Comparison of ENCODE assay signal across 8 mouse cellular contexts in the genomic region with DNA sequence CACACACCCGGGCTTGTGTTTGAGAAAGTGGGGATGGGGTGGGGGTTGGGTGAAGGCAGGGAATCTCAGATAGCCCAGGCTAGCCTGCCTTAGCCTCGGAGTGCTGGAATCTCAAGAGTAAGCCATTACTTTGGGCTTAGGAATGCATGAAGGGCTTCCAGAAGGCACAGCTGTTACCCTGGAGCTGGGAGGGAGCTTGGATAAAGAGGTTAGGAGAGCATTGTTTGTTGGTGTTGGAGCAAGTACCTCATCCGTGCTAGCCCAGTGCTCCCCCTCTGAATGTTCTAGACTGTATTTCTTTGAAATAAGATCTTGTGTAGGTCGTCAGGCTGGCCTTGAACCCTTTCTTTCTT. TPM values are rescaled to one million over a fixed set of nuclear protein-coding genes. Genes with fewer than 3 reads are reported as not detected.
DNase-seq lines count a peak whose midpoint lies in the region; ATAC-seq and TF ChIP-seq lines count a peak whose summit lies in the region.

No protein-coding gene starts in this region.

- H3K4me1 ChIP-seq in kidney, adult 2 months (ENCODE audit: control insufficient read depth, insufficient read depth, low read length), result no peaks in the 10 kb centered on the region
- H3K4me1 ChIP-seq in hindbrain, embryonic 11.5 days (replicated peaks; ENCODE audit: control insufficient read depth, insufficient read depth, low read length), result peaks cover 2% of the 10 kb centered on the region; the same call in 1 of the 2 replicates
- 0 out of 2 replicates have a peak, but pooled peaks cover 4% of the 10 kb centered on the region for H3K4me1 ChIP-seq in midbrain, embryonic 14.5 days (ENCODE audit: control insufficient read depth, insufficient read depth, low read length)

- DNase-seq in kidney, adult 2 months, result no peak
- DNase-seq in kidney, adult 8-10 months, result no peak
- DNase-seq in ZHBTc4 (ENCODE audit: low read depth, low spot score), result peak; percentile 79
- no peak for DNase-seq in hindbrain, embryonic 11.5 days (ENCODE audit: low spot score)
- DNase-seq in midbrain, embryonic 14.5 days, result no peak
- no peak for DNase-seq in right cerebral cortex, postnatal 4 days
- DNase-seq in thymus, postnatal 14 days, result no peak
- no peak for DNase-seq in adrenal gland, adult (ENCODE audit: inconsistent age in 2 of 2, low spot score in 1 of 2)

- peak overlapping the region; percentile 50 for H3K4me3 ChIP-seq in kidney, adult 2 months (ENCODE audit: insufficient read depth, low read depth, low read length)
- peak overlapping the region; percentile 26 for H3K4me3 ChIP-seq in hindbrain, embryonic 11.5 days (ENCODE audit: low read depth, low read length)
- peak overlapping the region; percentile 26 for H3K4me3 ChIP-seq in midbrain, embryonic 14.5 days (replicated peaks; ENCODE audit: low read depth, low read length)

- WGBS in kidney, adult 2 months, result 14% methylated on average over 4 of the region's 4 CpGs
- WGBS in hindbrain, embryonic 11.5 days, result 20% methylated on average over 4 of the region's 4 CpGs
- WGBS in midbrain, embryonic 14.5 days, result 10% methylated on average over 4 of the region's 4 CpGs

- peak overlapping the region; percentile 84 for H3K27ac ChIP-seq in kidney, adult 2 months (ENCODE audit: insufficient read depth, low read depth, low read length)
- no peak overlapping the region for H3K27ac ChIP-seq in hindbrain, embryonic 11.5 days (ENCODE audit: low read depth, low read length)
- no peak overlapping the region for H3K27ac ChIP-seq in midbrain, embryonic 14.5 days (replicated peaks; ENCODE audit: low read depth, low read length)

- ATAC-seq in hindbrain, embryonic 11.5 days (ENCODE audit: low FRiP score), result no peak
- no peak for ATAC-seq in midbrain, embryonic 14.5 days (ENCODE audit: low FRiP score, low TSS enrichment)

- no peak for TF ChIP-seq CTCF in kidney, adult 2 months (conservative IDR thresholded peaks at IDR 0.05; ENCODE audit: insufficient read depth, insufficient read length, low read depth, low read length)

- no peaks in the 10 kb centered on the region for H3K27me3 ChIP-seq in kidney, adult 2 months (replicated peaks; ENCODE audit: control insufficient read depth, insufficient read depth, low read length)
- H3K27me3 ChIP-seq in hindbrain, embryonic 11.5 days (ENCODE audit: control insufficient read depth, insufficient read depth, low read length), result no peaks in the 10 kb centered on the region; the same call in 1 of the 2 replicates
- H3K27me3 ChIP-seq in midbrain, embryonic 14.5 days (ENCODE audit: control insufficient read depth, insufficient read depth, low read length), result peaks cover 9% of the 10 kb centered on the region

- H3K36me3 ChIP-seq in kidney, adult 2 months (ENCODE audit: control insufficient read depth, insufficient read depth, low read length), result no peaks in the 10 kb centered on the region
- H3K36me3 ChIP-seq in hindbrain, embryonic 11.5 days (ENCODE audit: control insufficient read depth, insufficient read depth, low read length), result no peaks in the 10 kb centered on the region
- no peaks in the 10 kb centered on the region for H3K36me3 ChIP-seq in midbrain, embryonic 14.5 days (ENCODE audit: control insufficient read depth, insufficient read depth, low read length)

- peak overlapping the region; percentile 54 for H3K4me2 ChIP-seq in hindbrain, embryonic 11.5 days (replicated peaks; ENCODE audit: low read depth, low read length)
- peak overlapping the region; percentile 54 for H3K4me2 ChIP-seq in midbrain, embryonic 14.5 days (ENCODE audit: low read length)

- H3K9me3 ChIP-seq in hindbrain, embryonic 11.5 days (ENCODE audit: control insufficient read depth, low read length), result no peaks in the 10 kb centered on the region
- no peaks in the 10 kb centered on the region for H3K9me3 ChIP-seq in midbrain, embryonic 14.5 days (ENCODE audit: control insufficient read depth, low read length)

- H3K9ac ChIP-seq in hindbrain, embryonic 11.5 days (ENCODE audit: low read depth, low read length), result peak overlapping the region; percentile 56
- peak overlapping the region; percentile 39 for H3K9ac ChIP-seq in midbrain, embryonic 14.5 days (replicated peaks; ENCODE audit: low read length)

- no peak for TF ChIP-seq POLR2A in kidney, adult 2 months (IDR thresholded peaks at IDR 0.05; ENCODE audit: low read depth, low read length)

RNA-seq across cellular contexts. Expression of gene Actb, which starts 22.8 kb away (rescaled TPM):
- polyA plus RNA-seq in kidney, adult 2 months (2012; rRNA removed), result 2,111 and 2,511 TPM in 2 replicates
- polyA plus RNA-seq in hindbrain, embryonic 11.5 days (2014; fragmentation: Nextera tagmentation; extraction: Ambion mirVana), result 15,671 and 16,656 TPM in 2 replicates
- 16,375 and 16,992 TPM in 2 replicates for polyA plus RNA-seq in midbrain, embryonic 14.5 days (2014; fragmentation: Nextera tagmentation; extraction: Ambion mirVana)

RNA-seq across cellular contexts. Expression of gene Fscn1, which starts 30.8 kb away (rescaled TPM):
- 23.1 and 28.5 TPM in 2 replicates for polyA plus RNA-seq in kidney, adult 2 months (2012; rRNA removed)
- polyA plus RNA-seq in hindbrain, embryonic 11.5 days (2014; fragmentation: Nextera tagmentation; extraction: Ambion mirVana), result 570 and 615 TPM in 2 replicates
- polyA plus RNA-seq in midbrain, embryonic 14.5 days (2014; fragmentation: Nextera tagmentation; extraction: Ambion mirVana), result 521 and 580 TPM in 2 replicates

RNA-seq across cellular contexts. Expression of gene Fbxl18, which starts 34.2 kb away (rescaled TPM):
- 11.5 and 17.2 TPM in 2 replicates for polyA plus RNA-seq in kidney, adult 2 months (2012; rRNA removed)
- polyA plus RNA-seq in hindbrain, embryonic 11.5 days (2014; fragmentation: Nextera tagmentation; extraction: Ambion mirVana), result 12.1 and 14.5 TPM in 2 replicates
- 28.6 and 28.8 TPM in 2 replicates for polyA plus RNA-seq in midbrain, embryonic 14.5 days (2014; fragmentation: Nextera tagmentation; extraction: Ambion mirVana)

Comparison
In these comparisons a context has a peak if more than half of its experiments do, and no peak if none do; other contexts are left out.
1. RNA of gene Fscn1, which starts 30.8 kb away (polyA plus RNA-seq): 521 to 580 TPM in midbrain, embryonic 14.5 days and 570 to 615 TPM in hindbrain, embryonic 11.5 days; 23.1 to 28.5 TPM in kidney, adult 2 months; every median in the first group is over 10 times any median in the second.
2. Peak in every context shown above with its lines, with median percentiles within 50 percentile points of each other: H3K4me3 ChIP-seq.